Mouse (Mus musculus): Measurements from ENCODE around the gene Ppargc1a. TPM values are rescaled to one million over a fixed set of nuclear protein-coding genes. Genes with fewer than 3 reads are reported as not detected.

Ppargc1a gene
- polyA plus RNA-seq, 1 experiment from 2014 or later, result 13.3 TPM

DNA sequence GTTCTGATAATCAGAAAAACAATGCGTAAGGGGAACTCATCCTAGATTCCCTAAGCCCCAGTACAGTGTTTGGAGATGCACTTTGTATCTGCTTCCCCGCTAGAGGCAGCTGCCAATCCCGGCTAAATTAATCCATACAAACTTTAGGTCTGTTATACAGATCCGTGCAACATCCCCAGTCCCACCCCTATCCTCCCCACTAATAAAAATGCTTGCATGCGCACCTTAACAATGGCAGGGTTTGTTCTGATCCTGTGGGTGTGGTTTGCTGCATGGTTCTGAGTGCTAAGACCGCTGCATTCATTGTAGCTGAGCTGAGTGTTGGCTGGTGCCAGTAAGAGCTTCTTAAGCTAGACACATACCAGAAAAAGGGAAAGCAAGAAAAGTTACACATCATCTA is 72.1 kb downstream of the Ppargc1a start:
- 53% methylated on average over 6 of the region's 6 CpGs for WGBS
- no peaks in the 10 kb centered on the region for H3K9me3 ChIP-seq (ENCODE audit: control insufficient read depth, low read length)
- peak overlapping the region; percentile 22; the same call in 1 of the 2 replicates for H3K9ac ChIP-seq (ENCODE audit: low read depth, low read length)
- H3K27ac ChIP-seq (ENCODE audit: low read depth, low read length), result no peak overlapping the region
- no peaks in the 10 kb centered on the region for H3K36me3 ChIP-seq (ENCODE audit: control insufficient read depth, insufficient read depth, low read length)
- no peaks in the 10 kb centered on the region for H3K4me1 ChIP-seq (ENCODE audit: control insufficient read depth, insufficient read depth, low read depth, low read length)
- peak overlapping the region; percentile 15; the same call in 1 of the 2 replicates for H3K4me3 ChIP-seq (ENCODE audit: low read length)
- H3K4me2 ChIP-seq (ENCODE audit: low read length), result peak overlapping the region; percentile 37
- ATAC-seq, result 0 out of 2 replicates have a peak, but pooled peaks have one; percentile 42
- H3K27me3 ChIP-seq (replicated peaks; ENCODE audit: control insufficient read depth, insufficient read depth, low read length), result no peaks in the 10 kb centered on the region

DNA sequence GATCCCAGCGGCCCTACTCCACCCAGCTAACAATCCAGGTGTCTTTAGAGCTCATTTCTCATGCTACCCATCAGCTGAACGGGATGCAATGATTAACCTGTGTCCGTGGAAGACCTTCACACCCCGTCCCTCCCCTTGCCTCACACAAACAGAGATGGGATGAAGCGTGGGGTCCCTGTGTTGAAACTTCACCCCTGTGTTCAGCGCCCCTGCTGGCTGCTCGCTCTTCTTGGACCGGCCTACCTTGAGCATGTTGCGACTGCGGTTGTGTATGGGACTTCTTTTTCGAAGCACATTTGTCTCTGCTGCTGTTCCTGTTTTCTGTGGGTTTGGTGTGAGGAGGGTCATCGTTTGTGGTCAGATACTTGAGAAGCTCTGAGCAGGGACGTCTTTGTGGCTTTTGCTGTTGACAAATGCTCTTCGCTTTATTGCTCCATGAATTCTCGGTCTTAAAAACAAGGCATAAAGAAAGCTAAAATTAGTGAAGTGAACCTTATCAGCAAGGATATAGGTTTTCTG is 73.1 kb downstream of the Ppargc1a start:
- H3K4me3 ChIP-seq (ENCODE audit: low read length), result no peak overlapping the region
- no peaks in the 10 kb centered on the region for H3K27me3 ChIP-seq (replicated peaks; ENCODE audit: control insufficient read depth, insufficient read depth, low read length)
- H3K4me2 ChIP-seq (ENCODE audit: low read length), result no peak overlapping the region
- WGBS, result 76% methylated on average over 15 of the region's 15 CpGs
- no peak overlapping the region for H3K27ac ChIP-seq (ENCODE audit: low read depth, low read length)
- H3K4me1 ChIP-seq (ENCODE audit: control insufficient read depth, insufficient read depth, low read depth, low read length), result no peaks in the 10 kb centered on the region
- ATAC-seq, result no peak
- H3K9ac ChIP-seq (ENCODE audit: low read depth, low read length), result no peak overlapping the region
- H3K9me3 ChIP-seq (ENCODE audit: control insufficient read depth, low read length), result no peaks in the 10 kb centered on the region
- H3K36me3 ChIP-seq (ENCODE audit: control insufficient read depth, insufficient read depth, low read length), result no peaks in the 10 kb centered on the region

DNA sequence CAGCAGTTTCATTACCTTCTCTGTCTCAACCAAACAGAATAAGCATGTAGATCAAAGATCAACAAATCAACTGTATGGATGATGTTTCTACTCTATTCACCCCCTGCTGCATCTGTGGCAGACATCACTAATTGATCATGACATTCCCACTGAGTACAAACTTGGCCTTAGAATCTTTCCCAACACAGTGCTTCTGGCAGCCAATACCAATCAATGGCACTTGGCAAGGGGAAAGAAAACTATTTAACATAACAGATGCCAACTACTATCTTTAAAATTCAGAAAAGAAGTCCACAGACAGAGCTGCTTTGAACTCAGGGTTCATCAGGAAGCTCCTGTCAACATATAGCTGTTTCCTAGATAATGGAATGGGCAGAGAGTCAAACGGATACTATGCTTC is 83.8 kb downstream of the Ppargc1a start:
- Histone ChIP-seq H3K9me3 (ENCODE audit: control insufficient read depth, low read length) (no peaks in the 10 kb centered on the region), H3K27me3 (replicated peaks; ENCODE audit: control insufficient read depth, insufficient read depth, low read length) (no peaks in the 10 kb centered on the region), H3K4me1 (ENCODE audit: control insufficient read depth, insufficient read depth, low read depth, low read length) (no peaks in the 10 kb centered on the region), H3K36me3 (ENCODE audit: control insufficient read depth, insufficient read depth, low read length) (no peaks in the 10 kb centered on the region), H3K4me3 (ENCODE audit: low read length) (no peak overlapping the region), H3K9ac (ENCODE audit: low read depth, low read length) (no peak overlapping the region), H3K4me2 (ENCODE audit: low read length) (no peak overlapping the region), H3K27ac (ENCODE audit: low read depth, low read length) (no peak overlapping the region)
- 67% methylated on average over 1 of the region's 1 CpGs for WGBS
- no peak for ATAC-seq

DNA sequence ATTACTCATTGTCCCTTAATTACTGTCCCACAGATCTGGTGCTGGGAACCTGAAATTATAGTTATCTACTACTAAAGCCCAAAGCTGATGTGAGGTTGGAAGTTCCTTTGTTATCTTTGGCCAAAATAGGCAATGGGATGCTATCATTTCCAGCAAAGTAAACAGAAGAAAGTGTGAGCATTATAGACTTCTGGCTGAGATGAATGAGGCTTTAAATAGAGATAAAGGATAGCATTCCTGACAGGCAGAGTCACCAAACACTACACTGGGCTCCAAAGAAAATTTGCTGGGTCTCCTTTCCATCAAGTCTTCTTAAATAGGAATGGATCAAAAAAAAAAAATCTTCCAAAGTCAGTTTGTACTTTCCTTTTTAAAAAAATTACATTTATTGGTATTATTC is 87.7 kb downstream of the Ppargc1a start:
- H3K4me1 ChIP-seq (ENCODE audit: control insufficient read depth, insufficient read depth, low read depth, low read length), result peaks cover 3% of the 10 kb centered on the region; the same call in 1 of the 2 replicates
- H3K27ac ChIP-seq (ENCODE audit: low read depth, low read length), result no peak overlapping the region
- H3K9me3 ChIP-seq (ENCODE audit: control insufficient read depth, low read length), result no peaks in the 10 kb centered on the region
- H3K9ac ChIP-seq (ENCODE audit: low read depth, low read length), result no peak overlapping the region
- ATAC-seq, result no peak
- H3K4me2 ChIP-seq (ENCODE audit: low read length), result no peak overlapping the region
- H3K4me3 ChIP-seq (ENCODE audit: low read length), result no peak overlapping the region
- H3K36me3 ChIP-seq (ENCODE audit: control insufficient read depth, insufficient read depth, low read length), result no peaks in the 10 kb centered on the region
- no peaks in the 10 kb centered on the region for H3K27me3 ChIP-seq (replicated peaks; ENCODE audit: control insufficient read depth, insufficient read depth, low read length)

DNA sequence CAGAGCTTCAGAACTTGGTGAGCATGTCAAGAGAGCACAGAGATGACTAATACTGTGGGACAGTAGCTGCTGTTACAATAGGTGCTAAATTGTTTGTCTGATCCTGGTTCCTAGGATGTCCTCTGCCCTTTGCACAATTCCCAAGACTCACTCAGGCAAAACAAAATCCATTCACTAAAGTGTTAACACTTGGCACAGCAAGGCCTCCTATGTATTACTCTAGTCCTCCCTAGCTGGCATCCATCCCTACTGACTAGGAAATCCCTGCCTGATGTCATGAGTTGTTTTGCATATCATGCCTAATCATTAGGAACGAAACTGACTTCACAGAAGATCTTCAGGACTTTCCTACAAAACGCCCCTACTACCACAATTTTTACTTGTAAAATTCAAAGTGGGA is 88.1 kb downstream of the Ppargc1a start:
- no peak for ATAC-seq
- Histone ChIP-seq H3K4me2 (ENCODE audit: low read length) (no peak overlapping the region), H3K36me3 (ENCODE audit: control insufficient read depth, insufficient read depth, low read length) (no peaks in the 10 kb centered on the region), H3K4me1 (ENCODE audit: control insufficient read depth, insufficient read depth, low read depth, low read length) (peaks cover 3% of the 10 kb centered on the region; the same call in 1 of the 2 replicates), H3K27ac (ENCODE audit: low read depth, low read length) (no peak overlapping the region), H3K9me3 (ENCODE audit: control insufficient read depth, low read length) (no peaks in the 10 kb centered on the region), H3K27me3 (replicated peaks; ENCODE audit: control insufficient read depth, insufficient read depth, low read length) (no peaks in the 10 kb centered on the region), H3K9ac (ENCODE audit: low read depth, low read length) (no peak overlapping the region), H3K4me3 (ENCODE audit: low read length) (no peak overlapping the region)
- WGBS, result 66% methylated on average over 2 of the region's 2 CpGs

DNA sequence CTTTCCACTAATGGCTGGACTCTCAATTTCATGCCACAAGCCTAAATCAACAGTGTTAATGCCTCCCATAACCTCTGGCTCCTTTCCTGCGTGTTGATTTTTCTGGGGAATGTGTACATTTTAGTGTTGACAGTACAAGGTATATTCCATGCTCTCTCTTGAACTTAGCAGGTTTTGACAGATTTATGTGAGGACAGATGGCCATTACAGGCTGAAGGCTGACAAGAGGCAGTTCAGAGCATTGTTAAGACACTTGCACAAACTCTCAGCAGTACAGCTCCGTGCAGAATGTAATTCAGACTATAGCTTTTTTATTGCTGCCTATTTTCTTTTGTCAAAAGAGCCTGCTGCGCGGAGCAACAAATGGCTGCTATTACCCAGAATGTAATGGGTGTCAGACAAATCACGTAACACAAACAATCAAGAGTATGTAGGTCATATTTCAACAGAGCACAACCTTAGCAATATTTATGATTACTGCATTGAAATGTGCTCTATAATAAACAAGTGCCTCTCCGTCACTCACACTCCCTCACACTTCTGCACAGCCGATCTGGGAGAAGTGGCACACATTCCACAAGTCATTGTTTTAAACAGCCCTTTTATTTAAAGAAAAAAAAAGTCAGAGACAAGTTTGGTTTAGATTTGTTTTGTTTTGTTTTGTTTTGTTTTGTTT is 89.1 kb downstream of the Ppargc1a start:
- H3K27ac ChIP-seq (ENCODE audit: low read depth, low read length), result no peak overlapping the region
- peak; percentile 27; the same call in 1 of the 2 replicates for ATAC-seq
- 26% methylated on average over 7 of the region's 7 CpGs for WGBS

DNA sequence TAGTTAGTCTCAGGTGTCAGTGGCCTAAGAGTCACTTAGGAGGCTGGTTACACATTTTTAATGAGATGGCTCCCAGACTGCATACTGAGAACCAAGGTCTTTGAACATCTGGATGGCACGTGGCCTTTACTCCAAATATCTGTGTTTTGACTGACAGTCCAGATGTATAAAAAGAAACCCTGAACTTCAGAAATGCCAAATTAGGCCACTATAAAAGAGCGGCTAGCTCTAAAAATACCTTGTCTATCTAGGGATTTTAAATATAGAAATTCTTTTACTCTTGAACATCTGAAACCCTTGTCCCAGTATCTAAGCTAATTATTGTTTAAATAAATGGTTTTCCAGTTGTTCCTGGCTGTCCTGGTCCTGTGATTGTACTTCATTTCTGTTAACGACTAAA is 90.4 kb downstream of the Ppargc1a start:
- no peaks in the 10 kb centered on the region; the same call in 1 of the 2 replicates for H3K36me3 ChIP-seq (ENCODE audit: control insufficient read depth, insufficient read depth, low read length)
- no peak overlapping the region for H3K9ac ChIP-seq (ENCODE audit: low read depth, low read length)
- H3K27me3 ChIP-seq (replicated peaks; ENCODE audit: control insufficient read depth, insufficient read depth, low read length), result no peaks in the 10 kb centered on the region
- H3K4me1 ChIP-seq (ENCODE audit: control insufficient read depth, insufficient read depth, low read depth, low read length), result peaks cover 3% of the 10 kb centered on the region; the same call in 1 of the 2 replicates
- no peak overlapping the region for H3K4me2 ChIP-seq (ENCODE audit: low read length)
- no peak overlapping the region for H3K27ac ChIP-seq (ENCODE audit: low read depth, low read length)
- H3K4me3 ChIP-seq (ENCODE audit: low read length), result no peak overlapping the region
- H3K9me3 ChIP-seq (ENCODE audit: control insufficient read depth, low read length), result no peaks in the 10 kb centered on the region
- no peak for ATAC-seq
- 80% methylated on average over 3 of the region's 3 CpGs for WGBS

More for the DNA sequence above, 89.1 kb downstream of the Ppargc1a start:
- no peak overlapping the region for H3K4me2 ChIP-seq (ENCODE audit: low read length)
- H3K9me3 ChIP-seq (ENCODE audit: control insufficient read depth, low read length), result no peaks in the 10 kb centered on the region
- no peak overlapping the region for H3K9ac ChIP-seq (ENCODE audit: low read depth, low read length)
- H3K4me1 ChIP-seq (ENCODE audit: control insufficient read depth, insufficient read depth, low read depth, low read length), result peaks cover 3% of the 10 kb centered on the region; the same call in 1 of the 2 replicates
- no peaks in the 10 kb centered on the region for H3K27me3 ChIP-seq (replicated peaks; ENCODE audit: control insufficient read depth, insufficient read depth, low read length)
- no peaks in the 10 kb centered on the region; the same call in 1 of the 2 replicates for H3K36me3 ChIP-seq (ENCODE audit: control insufficient read depth, insufficient read depth, low read length)
- H3K4me3 ChIP-seq (ENCODE audit: low read length), result no peak overlapping the region

DNA sequence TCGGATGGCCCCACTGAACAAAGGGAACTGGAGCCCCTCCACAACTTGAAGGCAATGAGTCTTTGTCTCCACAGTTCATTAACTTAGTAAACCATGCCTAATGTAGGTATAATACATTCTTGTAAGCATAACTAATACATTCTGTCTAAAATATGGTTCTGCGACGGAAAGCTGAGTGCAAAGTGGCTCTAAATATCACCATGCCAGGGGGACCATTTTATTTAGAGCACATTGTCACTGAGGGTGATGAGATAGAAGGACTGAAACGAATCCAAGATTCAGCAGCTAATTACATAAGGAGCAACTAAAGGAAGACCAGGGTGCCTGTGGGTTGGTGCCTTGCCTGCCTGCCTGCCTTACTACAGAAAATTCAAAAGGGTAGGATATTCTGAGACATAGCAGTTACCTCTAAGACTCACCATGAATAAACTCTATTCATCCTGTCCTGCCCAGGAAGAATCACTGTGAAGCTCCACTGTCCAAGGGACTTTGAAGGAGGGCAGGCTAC is 92.4 kb downstream of the Ppargc1a start:
- ATAC-seq, result no peak; the same call in 1 of the 2 replicates
- Histone ChIP-seq H3K4me1 (ENCODE audit: control insufficient read depth, insufficient read depth, low read depth, low read length) (peaks cover 3% of the 10 kb centered on the region; the same call in 1 of the 2 replicates), H3K4me2 (ENCODE audit: low read length) (no peak overlapping the region), H3K4me3 (ENCODE audit: low read length) (no peak overlapping the region), H3K27ac (ENCODE audit: low read depth, low read length) (no peak overlapping the region), H3K9ac (ENCODE audit: low read depth, low read length) (no peak overlapping the region), H3K27me3 (replicated peaks; ENCODE audit: control insufficient read depth, insufficient read depth, low read length) (no peaks in the 10 kb centered on the region), H3K36me3 (ENCODE audit: control insufficient read depth, insufficient read depth, low read length) (no peaks in the 10 kb centered on the region; the same call in 1 of the 2 replicates), H3K9me3 (ENCODE audit: control insufficient read depth, low read length) (no peaks in the 10 kb centered on the region)
- 41% methylated on average over 4 of the region's 4 CpGs for WGBS

DNA sequence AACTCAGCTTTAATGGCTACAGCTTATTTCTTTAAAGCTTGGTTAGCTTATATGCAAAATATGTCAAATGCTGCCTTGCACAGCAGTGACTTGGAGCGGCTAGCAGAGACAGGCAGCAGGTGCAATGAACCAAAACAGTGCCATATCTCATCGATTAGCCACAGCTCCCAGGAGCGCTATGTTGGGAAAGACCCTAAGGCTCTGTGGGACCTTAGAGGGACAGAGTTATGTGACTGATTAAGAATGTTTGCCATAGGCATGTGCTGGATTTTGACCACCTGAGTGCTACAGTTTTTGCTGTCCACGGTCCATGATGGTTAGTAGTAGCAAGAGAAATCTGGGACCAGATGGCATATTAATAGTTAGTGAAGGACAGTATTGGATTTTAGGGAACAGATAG is 95.9 kb downstream of the Ppargc1a start:
- Histone ChIP-seq H3K9me3 (ENCODE audit: control insufficient read depth, low read length) (no peaks in the 10 kb centered on the region), H3K27ac (ENCODE audit: low read depth, low read length) (no peak overlapping the region), H3K4me1 (ENCODE audit: control insufficient read depth, insufficient read depth, low read depth, low read length) (no peaks in the 10 kb centered on the region), H3K27me3 (replicated peaks; ENCODE audit: control insufficient read depth, insufficient read depth, low read length) (no peaks in the 10 kb centered on the region), H3K4me2 (ENCODE audit: low read length) (no peak overlapping the region), H3K4me3 (ENCODE audit: low read length) (no peak overlapping the region), H3K36me3 (ENCODE audit: control insufficient read depth, insufficient read depth, low read length) (no peaks in the 10 kb centered on the region; the same call in 1 of the 2 replicates), H3K9ac (ENCODE audit: low read depth, low read length) (no peak overlapping the region)
- 38% methylated on average over 4 of the region's 4 CpGs for WGBS
- ATAC-seq, result peak; percentile 50; the same call in 1 of the 2 replicates
